In the genomic region with DNA sequence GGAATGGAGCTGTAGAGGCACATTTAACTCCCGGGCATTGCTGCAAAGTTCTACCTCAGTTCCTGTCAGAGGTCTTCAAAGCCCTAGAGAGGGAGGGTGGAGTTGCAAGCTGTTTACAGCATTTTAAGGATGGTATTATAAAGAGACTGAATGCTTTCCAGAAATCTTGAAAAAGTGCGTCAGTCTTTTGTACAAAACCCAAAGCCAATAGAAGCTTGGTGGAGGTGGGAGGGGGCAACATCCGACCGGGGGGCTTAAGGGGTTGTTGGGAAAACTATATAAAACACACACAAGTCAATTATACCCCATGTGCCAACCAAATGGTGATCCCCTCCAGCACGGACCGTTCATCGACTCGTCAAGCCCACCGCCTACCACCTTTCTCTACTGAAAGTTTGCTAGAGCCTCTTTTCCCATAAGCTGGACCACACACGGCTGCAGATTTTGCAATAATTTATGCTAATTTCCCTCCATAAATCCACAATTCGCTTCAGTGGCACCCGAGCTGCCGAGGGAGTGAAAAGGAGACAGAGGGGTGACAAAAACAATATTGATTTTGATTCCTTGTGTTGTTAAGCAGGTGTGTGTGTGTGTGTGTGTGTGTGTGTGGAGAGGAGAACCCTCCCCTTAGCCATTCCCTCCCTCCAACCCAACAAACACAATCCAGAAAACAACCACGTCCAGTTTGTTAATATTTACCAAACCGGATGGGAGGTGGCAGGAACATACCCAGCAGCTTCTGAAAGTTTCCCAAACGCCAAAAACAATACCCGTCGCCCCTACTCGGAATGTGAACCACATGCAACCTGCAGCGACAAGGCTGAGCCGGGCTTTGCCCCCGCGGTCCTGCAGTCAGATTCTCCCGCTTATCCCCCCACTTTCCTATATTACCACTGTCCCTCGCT, we compare ENCODE assay signal across 15 mouse cellular contexts. TPM values are rescaled to one million over a fixed set of nuclear protein-coding genes. Genes with fewer than 3 reads are reported as not detected.
DNase-seq lines count a peak whose midpoint lies in the region; ATAC-seq lines count a peak whose summit lies in the region.
"Had no signal": no experiment of that assay in that cellular context is flagged by ENCODE, and none has a peak within 500 bp of the region (broad histone marks: within the 10 kb centered on the region; RNA-seq: fewer than 3 reads in every experiment).

No protein-coding gene starts in this region.

- 0 out of 2 replicates have a peak overlapping the region, but pooled peaks have one; percentile 19 for H3K4me3 ChIP-seq in limb, embryonic 10.5 days
- H3K4me3 ChIP-seq in neural tube, embryonic 13.5 days: peak overlapping the region; percentile 2

- H3K27ac ChIP-seq in limb, embryonic 10.5 days: no peak overlapping the region
- H3K27ac ChIP-seq in neural tube, embryonic 13.5 days (replicated peaks): 0 out of 2 replicates have a peak overlapping the region, but pooled peaks have one; percentile 13

- peaks cover 100% of the 10 kb centered on the region for H3K27me3 ChIP-seq in limb, embryonic 10.5 days (ENCODE audit: low read depth, poor library complexity, severe bottlenecking)
- H3K27me3 ChIP-seq in neural tube, embryonic 13.5 days: peaks cover 100% of the 10 kb centered on the region

- H3K9ac ChIP-seq in neural tube, embryonic 13.5 days: no peak overlapping the region
- H3K9ac ChIP-seq: liver, postnatal 0 days had no signal

- H3K4me2 ChIP-seq in neural tube, embryonic 13.5 days: peak overlapping the region; percentile 56

- H3K36me3 ChIP-seq in limb, embryonic 10.5 days: no peaks in the 10 kb centered on the region
- no peaks in the 10 kb centered on the region for H3K36me3 ChIP-seq in neural tube, embryonic 13.5 days

- peaks cover 52% of the 10 kb centered on the region for H3K4me1 ChIP-seq in limb, embryonic 10.5 days
- peaks cover 80% of the 10 kb centered on the region for H3K4me1 ChIP-seq in neural tube, embryonic 13.5 days (replicated peaks)

- DNase-seq in retina, postnatal 1 day: peak; percentile 23
- no peak for DNase-seq in retina, embryonic 14.5 days (ENCODE audit: low spot score)
- peak; percentile 61 for DNase-seq in embryo, embryonic 9.5 days (ENCODE audit: extremely low spot score)
- DNase-seq in limb, embryonic 10.5 days (ENCODE audit: low spot score): peak; percentile 57
- DNase-seq in Muller cell, postnatal 12 days (ENCODE audit: inconsistent ontology term): no peak
- no peak for DNase-seq in right cerebral cortex, postnatal 25 days
- DNase-seq in left cerebral cortex, adult 11 months (ENCODE audit: low spot score): no peak
- DNase-seq: cerebellum, postnatal 36 days; gastrocnemius, postnatal 36 days; heart, postnatal 10 days; left cerebral cortex, postnatal 4 days; liver, postnatal 0 days; right cerebral cortex, adult 18-20 months had no signal

- no peaks in the 10 kb centered on the region for H3K9me3 ChIP-seq in limb, embryonic 10.5 days (replicated peaks)
- H3K9me3 ChIP-seq in neural tube, embryonic 13.5 days: no peaks in the 10 kb centered on the region

- no peak for ATAC-seq in neural tube, embryonic 13.5 days (ENCODE audit: low read depth)
- ATAC-seq: liver, postnatal 0 days had no signal

- WGBS in limb, embryonic 10.5 days: 1% methylated on average over 25 of the region's 25 CpGs
- under 1% methylated on average over 25 of the region's 25 CpGs for whole genome bisulfite sequencing in neural tube, embryonic 13.5 days

RNA-seq across cellular contexts. Expression of a gene that starts 3.2 kb away (rescaled TPM):
- 0.05 and 0.08 TPM in 2 replicates for polyA plus RNA-seq in limb, embryonic 10.5 days (2016; fragmentation: Nextera tagmentation; extraction: Ambion mirVana)
- 7.8 and 8.0 TPM in 2 replicates for polyA plus RNA-seq in neural tube, embryonic 13.5 days (2015; fragmentation: Nextera tagmentation; extraction: Ambion mirVana)
- polyA plus RNA-seq: liver, postnatal 0 days; urinary bladder, adult 2 months had no signal

Comparison
In these comparisons a context has a peak if more than half of its experiments do, and no peak if none do; other contexts are left out.
1. DNase-seq: peak in retina, postnatal 1 day (single experiment), embryo, embryonic 9.5 days (single experiment) and limb, embryonic 10.5 days (single experiment); none in retina, embryonic 14.5 days (single experiment), Muller cell, postnatal 12 days (single experiment), right cerebral cortex, postnatal 25 days (single experiment) and left cerebral cortex, adult 11 months (single experiment).